Mouse (Mus musculus): Measurements from ENCODE around the gene Tgfbr3l. TPM values are rescaled to one million over a fixed set of nuclear protein-coding genes. Genes with fewer than 3 reads are reported as not detected.

Gene Tgfbr3l
- polyA plus RNA-seq, 1 experiment: 56.4 TPM

GRCm38 (mm10) chr8:4212809-4213209, 35.2 kb upstream of the Tgfbr3l start:
- no peak for TF ChIP-seq CTCF (IDR thresholded peaks at IDR 0.05; ENCODE audit: borderline replicate concordance, control insufficient read depth, extremely low read depth, insufficient read depth, low read length, poor library complexity)
- TF ChIP-seq POLR2A (IDR thresholded peaks at IDR 0.05; ENCODE audit: control insufficient read depth, extremely low read depth, insufficient read depth, low read length, poor library complexity): no peak
- WGBS: under 1% methylated on average over 24 of the region's 25 CpGs

DNA sequence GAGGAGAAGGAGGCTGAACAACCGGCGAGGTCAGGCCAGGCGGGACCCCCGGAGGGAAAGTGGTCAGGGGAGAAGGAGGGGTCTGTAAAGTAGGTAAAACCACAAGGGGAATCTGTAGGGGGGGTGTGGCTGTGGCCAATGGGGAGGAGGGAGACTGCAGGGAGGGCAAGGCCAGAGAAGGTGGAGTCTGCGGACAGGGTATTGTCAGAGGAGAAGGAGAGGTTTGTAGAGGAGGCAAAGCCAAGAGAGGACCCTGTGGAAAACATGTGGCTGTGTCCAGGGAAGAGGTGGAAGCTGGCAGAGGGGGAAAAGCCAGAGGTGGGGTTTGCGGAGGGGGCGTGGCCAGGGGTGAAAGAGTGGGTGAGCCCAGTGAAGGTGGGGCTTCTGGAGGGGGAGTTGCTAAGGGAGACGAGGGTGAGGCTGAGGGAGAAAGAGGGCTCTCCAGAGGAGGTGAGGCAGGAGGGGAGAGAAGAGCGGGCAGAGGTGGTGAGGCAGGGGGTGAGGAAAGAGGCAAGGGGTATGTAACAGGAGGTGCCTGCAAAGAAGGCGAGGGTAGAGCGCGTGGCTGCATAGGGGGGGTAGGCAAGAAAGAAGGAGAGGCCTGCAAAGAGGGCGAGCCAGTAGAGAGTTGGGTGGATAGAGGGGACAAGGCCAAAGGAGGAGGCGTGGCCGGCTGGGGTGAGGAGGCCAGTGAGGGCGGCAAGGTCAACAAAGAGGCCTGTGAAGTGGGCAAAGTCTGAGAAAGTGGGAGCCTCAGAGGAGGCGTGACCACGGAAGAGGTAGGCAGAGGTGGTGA, 34.6 kb upstream of the Tgfbr3l start:
- no peak overlapping the region for H3K27ac ChIP-seq (ENCODE audit: control insufficient read depth, insufficient read depth, low read length)
- DNase-seq: peak; percentile 68
- no peak for TF ChIP-seq CTCF (IDR thresholded peaks at IDR 0.05; ENCODE audit: borderline replicate concordance, control insufficient read depth, extremely low read depth, insufficient read depth, low read length, poor library complexity)
- TF ChIP-seq POLR2A (IDR thresholded peaks at IDR 0.05; ENCODE audit: control insufficient read depth, extremely low read depth, insufficient read depth, low read length, poor library complexity): no peak
- peaks cover 31% of the 10 kb centered on the region for H3K4me1 ChIP-seq (replicated peaks; ENCODE audit: control insufficient read depth, insufficient read depth, low read length)
- WGBS: 2% methylated on average over 18 of the region's 18 CpGs
- H3K27me3 ChIP-seq (ENCODE audit: control insufficient read depth, insufficient read depth, low read length): peaks cover 10% of the 10 kb centered on the region; the same call in 1 of the 2 replicates
- peak overlapping the region; percentile 43 for H3K4me3 ChIP-seq (ENCODE audit: control insufficient read depth, insufficient read depth, low read length)
- no peaks in the 10 kb centered on the region for H3K36me3 ChIP-seq (ENCODE audit: control insufficient read depth, insufficient read depth, low read length)

More at GRCm38 (mm10) chr8:4212809-4213209, 35.2 kb upstream of the Tgfbr3l start:
- Histone ChIP-seq H3K27ac (ENCODE audit: control insufficient read depth, insufficient read depth, low read length) (no peak overlapping the region), H3K36me3 (ENCODE audit: control insufficient read depth, insufficient read depth, low read length) (no peaks in the 10 kb centered on the region), H3K4me1 (replicated peaks; ENCODE audit: control insufficient read depth, insufficient read depth, low read length) (peaks cover 31% of the 10 kb centered on the region), H3K4me3 (ENCODE audit: control insufficient read depth, insufficient read depth, low read length) (peak overlapping the region; percentile 43), H3K27me3 (ENCODE audit: control insufficient read depth, insufficient read depth, low read length) (peaks cover 10% of the 10 kb centered on the region; the same call in 1 of the 2 replicates)
- DNase-seq: no peak

DNA sequence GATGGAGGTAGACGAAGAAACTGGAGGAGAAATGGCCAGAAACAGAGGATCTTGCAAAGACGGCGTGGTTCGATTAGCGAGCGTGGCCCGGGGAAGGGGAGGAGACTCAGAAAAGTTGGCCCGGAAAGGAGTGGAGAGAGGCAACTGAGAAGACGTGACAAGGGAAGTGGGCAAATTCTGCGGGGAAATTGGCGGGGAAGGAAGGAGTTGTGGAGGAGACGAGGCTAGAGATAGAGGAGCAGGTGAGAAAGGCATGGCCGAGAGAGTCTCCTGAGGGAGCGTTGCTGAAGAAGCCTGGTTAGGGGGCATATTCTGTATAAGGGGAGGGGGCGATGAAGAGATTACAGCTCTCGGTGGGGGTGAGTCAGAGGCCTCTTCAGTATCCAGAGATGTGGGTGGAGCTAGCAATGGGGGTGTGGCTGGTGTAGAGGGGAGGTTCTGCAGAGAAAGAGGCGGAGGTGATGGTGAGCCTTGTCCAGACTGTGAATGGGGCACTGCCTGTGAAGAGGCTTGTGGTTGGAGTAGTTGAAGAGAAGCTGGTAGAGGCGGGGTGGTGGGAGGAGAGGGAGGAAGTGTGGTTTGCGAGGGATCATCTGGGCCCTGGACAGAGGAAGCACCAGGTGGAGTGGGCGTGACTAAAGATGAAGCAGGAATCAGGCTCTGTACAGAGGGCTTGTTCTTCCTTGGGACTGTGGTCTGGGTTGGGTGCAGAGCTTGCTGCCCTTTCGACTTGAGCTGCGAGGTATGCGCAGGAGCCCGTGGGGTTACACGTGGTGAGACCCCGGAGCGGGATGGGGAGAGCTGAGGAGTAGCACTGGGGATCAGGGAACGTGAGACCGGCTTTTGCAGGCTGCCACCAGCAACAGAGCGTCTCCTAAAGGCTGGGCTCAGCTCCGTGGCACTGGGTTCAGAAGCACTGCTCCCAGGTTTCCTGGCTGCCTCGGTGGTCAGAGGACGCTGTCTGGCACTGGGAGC, 33.7 kb upstream of the Tgfbr3l start:
- Histone ChIP-seq H3K36me3 (ENCODE audit: control insufficient read depth, insufficient read depth, low read length) (no peaks in the 10 kb centered on the region), H3K4me1 (replicated peaks; ENCODE audit: control insufficient read depth, insufficient read depth, low read length) (peaks cover 31% of the 10 kb centered on the region), H3K4me3 (ENCODE audit: control insufficient read depth, insufficient read depth, low read length) (peak overlapping the region; percentile 43), H3K27ac (ENCODE audit: control insufficient read depth, insufficient read depth, low read length) (no peak overlapping the region), H3K27me3 (ENCODE audit: control insufficient read depth, insufficient read depth, low read length) (peaks cover 10% of the 10 kb centered on the region; the same call in 1 of the 2 replicates)
- WGBS: 2% methylated on average over 33 of the region's 33 CpGs
- TF ChIP-seq CTCF (IDR thresholded peaks at IDR 0.05; ENCODE audit: borderline replicate concordance, control insufficient read depth, extremely low read depth, insufficient read depth, low read length, poor library complexity): no peak
- TF ChIP-seq POLR2A (IDR thresholded peaks at IDR 0.05; ENCODE audit: control insufficient read depth, extremely low read depth, insufficient read depth, low read length, poor library complexity): no peak
- DNase-seq: peak; percentile 61

DNA sequence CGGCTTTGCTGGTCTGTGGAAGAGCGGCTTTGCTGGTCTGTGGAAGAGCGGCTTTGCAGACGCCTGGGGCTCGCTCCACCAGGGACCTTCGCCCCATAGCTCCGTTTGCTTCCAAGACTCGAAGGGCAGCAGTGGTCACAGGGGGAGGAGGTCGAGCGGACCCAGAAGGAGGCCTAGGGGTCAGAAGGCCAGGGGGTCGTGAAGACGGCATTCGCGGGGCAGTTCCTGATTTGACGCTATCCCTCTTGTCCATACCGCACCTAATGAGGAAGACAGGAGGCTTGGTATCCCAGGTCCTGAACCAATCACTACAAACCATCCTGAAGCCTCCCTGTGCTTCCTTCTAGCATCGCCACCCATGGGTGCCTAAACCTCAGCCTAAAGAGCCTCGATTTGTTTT, 31.7 kb upstream of the Tgfbr3l start:
- WGBS: 48% methylated on average over 18 of the region's 18 CpGs
- H3K4me1 ChIP-seq (replicated peaks; ENCODE audit: control insufficient read depth, insufficient read depth, low read length): peaks cover 31% of the 10 kb centered on the region
- no peak for DNase-seq
- no peak overlapping the region for H3K4me3 ChIP-seq (ENCODE audit: control insufficient read depth, insufficient read depth, low read length)
- TF ChIP-seq POLR2A (IDR thresholded peaks at IDR 0.05; ENCODE audit: control insufficient read depth, extremely low read depth, insufficient read depth, low read length, poor library complexity) (no peak), CTCF (IDR thresholded peaks at IDR 0.05; ENCODE audit: borderline replicate concordance, control insufficient read depth, extremely low read depth, insufficient read depth, low read length, poor library complexity) (no peak)
- H3K27me3 ChIP-seq (ENCODE audit: control insufficient read depth, insufficient read depth, low read length): peaks cover 10% of the 10 kb centered on the region; the same call in 1 of the 2 replicates
- H3K36me3 ChIP-seq (ENCODE audit: control insufficient read depth, insufficient read depth, low read length): no peaks in the 10 kb centered on the region
- no peak overlapping the region for H3K27ac ChIP-seq (ENCODE audit: control insufficient read depth, insufficient read depth, low read length)

GRCm38 (mm10) chr8:4216791-4217621, 31.0 kb upstream of the Tgfbr3l start, which contains the start of gene Prr36:
Gene Prr36 (minus strand): TSS chr8:4217459.
- no peaks in the 10 kb centered on the region for H3K36me3 ChIP-seq (ENCODE audit: control insufficient read depth, insufficient read depth, low read length)
- no peak for DNase-seq
- H3K27me3 ChIP-seq (ENCODE audit: control insufficient read depth, insufficient read depth, low read length): peaks cover 10% of the 10 kb centered on the region; the same call in 1 of the 2 replicates
- WGBS: 5% methylated on average over 44 of the region's 44 CpGs
- TF ChIP-seq CTCF (IDR thresholded peaks at IDR 0.05; ENCODE audit: borderline replicate concordance, control insufficient read depth, extremely low read depth, insufficient read depth, low read length, poor library complexity) (no peak), POLR2A (IDR thresholded peaks at IDR 0.05; ENCODE audit: control insufficient read depth, extremely low read depth, insufficient read depth, low read length, poor library complexity) (no peak)
- no peak within 1 kb of the TSS for H3K27ac ChIP-seq (ENCODE audit: control insufficient read depth, insufficient read depth, low read length)
- peaks cover 31% of the 10 kb centered on the region for H3K4me1 ChIP-seq (replicated peaks; ENCODE audit: control insufficient read depth, insufficient read depth, low read length)
- H3K4me3 ChIP-seq (ENCODE audit: control insufficient read depth, insufficient read depth, low read length): peak within 1 kb of the TSS; percentile 12

Measured in thymus, adult 2 months (tissue).